Mouse (Mus musculus): ENCODE data around the gene Hook1. TPM values are rescaled to one million over a fixed set of nuclear protein-coding genes. Genes with fewer than 3 reads are reported as not detected.

The Hook1 gene
- total RNA-seq, 1 experiment from 2014 or later = 9.0 TPM

Other genes with a start within 250 kb of the Hook1 start
- gene Cyp2j13, start 110.3 kb downstream of the Hook1 start, total RNA-seq (2021) = not detected in 2 replicates
- 0.64 TPM in 1 of 2 replicates, not detected in the other for gene Cyp2j12, start 173.9 kb downstream of the Hook1 start, total RNA-seq (2021)

All from adrenal gland, postnatal 25 days (tissue).